Mouse (Mus musculus): Measurements from ENCODE around the gene Abhd16b.

DNA sequence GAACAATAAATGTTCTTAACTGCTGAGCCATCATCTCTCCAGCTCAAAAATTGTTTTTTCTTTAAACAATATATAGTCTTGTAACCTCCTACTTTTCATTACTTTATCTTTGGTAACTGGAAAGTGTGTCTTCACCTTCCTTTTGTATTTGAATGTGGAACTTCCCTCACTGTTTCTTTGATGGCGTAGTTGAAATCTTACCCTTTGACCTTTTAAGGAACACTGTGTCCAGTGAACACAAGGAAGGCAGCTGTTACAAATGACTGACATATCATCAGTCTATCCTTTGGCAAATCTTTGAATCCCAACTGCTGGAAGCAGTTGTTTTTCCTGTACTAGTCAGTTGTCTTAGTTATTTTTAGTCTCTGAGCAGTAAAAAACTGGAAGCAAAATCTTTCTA, 36.1 kb downstream of the Abhd16b start:
- TF ChIP-seq CTCF (conservative IDR thresholded peaks at IDR 0.05; ENCODE audit: insufficient read depth, insufficient read length, low read depth, low read length) (no peak), POLR2A (IDR thresholded peaks at IDR 0.05; ENCODE audit: low read depth, low read length) (no peak)

All from kidney, adult 2 months (tissue).